Mouse (Mus musculus) erythroblast, adult 5-6 weeks (primary cell): ENCODE results near the gene Mthfd1l. TPM values are rescaled to one million over a fixed set of nuclear protein-coding genes. Genes with fewer than 3 reads are reported as not detected.

Experiments
- ATAC-seq: replicated peaks from 2 replicates; pipeline ENCODE4 v1.8.0; 2016; ENCODE audit warnings: moderate number of reproducible peaks, mild to moderate bottlenecking, moderate TSS enrichment, inconsistent platforms; ENCODE audit not compliant: poor library complexity, low FRiP score, severe bottlenecking
- total RNA-seq, 2 experiments: library from RNA; stranded (forward) in 1 of 2; stranded (reverse) in 1 of 2; fragments of 150-400 nt in 1 of 2; fragments of 200-764, 138-1000 nt in 1 of 2; gene quantifications; 2 replicates each; pipeline versions ENCODE4 v1.2.3 to v1.2.4; 2015 to 2017; ENCODE audit warnings: low replicate concordance in 2 of 2

Mthfd1l gene
- total RNA-seq, 2 experiments from 2014 or later = 9.6 to 26.9 TPM

GRCm38 (mm10) chr10:4141689-4142088 is 168.8 kb downstream of the Mthfd1l start:
- ATAC-seq = no peak

- no peak for ATAC-seq
Measured at GRCm38 (mm10) chr10:4142816-4143215, 169.9 kb downstream of the Mthfd1l start.

DNA sequence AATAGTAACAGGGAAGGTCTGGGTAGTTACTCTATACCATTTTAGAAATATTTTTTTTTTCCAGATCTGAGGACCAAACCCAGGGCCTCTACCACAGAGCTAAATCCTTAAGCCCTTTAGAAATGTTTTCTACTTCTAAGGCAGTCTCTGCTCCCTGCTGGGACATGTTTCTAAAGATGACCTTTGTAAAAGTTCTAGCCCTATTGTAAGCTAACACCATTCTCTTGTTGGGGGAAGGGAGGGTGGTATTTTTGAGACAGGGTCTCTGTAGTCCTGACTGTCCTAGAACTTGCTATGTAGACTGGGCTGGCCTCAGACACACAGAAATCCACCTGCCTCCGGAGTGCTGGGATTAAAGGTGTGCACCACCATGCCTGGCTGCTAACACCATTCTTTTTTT is 170.5 kb downstream of the Mthfd1l start:
- no peak for ATAC-seq

GRCm38 (mm10) chr10:4145080-4145807 is 172.3 kb downstream of the Mthfd1l start:
- no peak for ATAC-seq

GRCm38 (mm10) chr10:4146947-4147346 is 174.0 kb downstream of the Mthfd1l start:
- ATAC-seq = no peak

- no peak for ATAC-seq
Measured at GRCm38 (mm10) chr10:4151159-4151558, 178.2 kb downstream of the Mthfd1l start.

- no peak for ATAC-seq
Measured at GRCm38 (mm10) chr10:4151862-4152776, 179.2 kb downstream of the Mthfd1l start.

DNA sequence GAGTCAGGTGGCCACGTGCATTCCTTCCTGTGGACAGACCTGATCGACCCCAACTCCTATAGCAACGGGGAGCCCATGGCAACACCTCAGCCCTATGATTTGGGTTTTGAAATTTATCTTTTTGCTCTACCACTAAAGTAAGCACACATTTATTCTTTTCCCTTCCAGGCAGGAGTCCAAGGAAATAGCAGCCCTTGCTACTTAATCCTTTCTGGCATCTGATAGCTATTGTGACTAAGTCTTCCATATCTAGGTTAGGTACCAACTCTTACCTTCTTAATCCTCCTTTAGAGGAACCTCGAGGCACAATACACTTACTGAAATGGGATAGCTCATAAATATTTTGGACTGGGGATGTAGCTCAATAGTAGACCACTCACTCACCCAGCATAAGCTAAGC is 180.1 kb downstream of the Mthfd1l start:
- ATAC-seq = no peak

DNA sequence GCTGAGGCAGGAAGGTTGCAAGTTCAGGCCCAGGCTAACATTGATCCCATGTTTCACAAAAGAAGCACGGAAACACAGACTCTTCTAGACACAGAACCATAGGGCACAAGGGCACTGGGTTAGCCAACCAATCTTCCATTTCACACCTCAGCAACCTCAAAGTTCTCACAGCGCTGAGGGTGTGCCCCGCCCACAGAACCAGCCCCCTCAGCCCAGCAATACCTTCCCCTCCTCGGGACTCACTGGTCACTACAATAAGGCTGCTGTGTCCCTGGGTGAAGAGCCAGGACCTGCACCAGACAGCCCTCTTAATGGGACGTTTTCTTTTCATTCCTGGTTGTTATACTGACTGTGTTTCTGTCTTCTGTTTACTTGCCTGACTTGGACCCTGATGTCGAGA is 181.1 kb downstream of the Mthfd1l start:
- no peak for ATAC-seq

DNA sequence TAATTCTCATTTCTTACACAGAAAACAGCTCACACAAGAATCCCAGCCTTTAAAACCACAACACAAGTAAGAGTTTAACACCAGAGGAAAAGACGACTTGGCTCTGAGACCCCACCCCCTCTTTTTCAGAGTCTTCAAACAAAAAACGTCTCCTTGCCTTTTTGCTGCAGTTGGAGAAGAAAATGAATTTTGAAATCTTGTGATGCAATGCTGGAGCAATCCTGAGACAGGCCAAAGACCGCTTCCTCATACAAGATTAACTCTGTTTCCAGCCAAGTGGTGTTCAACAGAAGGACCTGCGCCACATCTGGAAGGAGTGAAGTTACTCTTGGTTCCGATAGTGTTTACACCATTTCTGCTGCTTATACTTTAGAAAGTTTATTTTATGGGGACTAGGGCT is 182.6 kb downstream of the Mthfd1l start:
- ATAC-seq = no peak

DNA sequence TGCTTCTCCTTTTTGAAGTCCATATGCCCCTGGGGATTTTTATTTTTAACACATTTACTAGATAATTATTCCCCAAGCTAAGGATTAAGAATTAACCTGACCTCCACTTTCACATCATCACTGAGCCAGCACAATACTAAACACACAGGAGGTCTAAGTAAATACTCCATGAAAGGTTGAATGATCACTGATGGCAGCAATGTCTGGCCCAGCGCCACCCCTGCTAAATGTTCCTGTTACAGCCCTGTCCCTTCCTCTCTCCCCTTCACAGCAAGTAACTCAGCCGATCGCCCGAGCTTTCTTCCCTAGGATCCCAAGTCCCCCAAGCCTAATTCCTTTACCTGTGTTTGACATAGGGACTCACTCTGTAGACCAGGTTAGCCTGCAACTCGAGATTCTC is 185.6 kb downstream of the Mthfd1l start:
- ATAC-seq = no peak

DNA sequence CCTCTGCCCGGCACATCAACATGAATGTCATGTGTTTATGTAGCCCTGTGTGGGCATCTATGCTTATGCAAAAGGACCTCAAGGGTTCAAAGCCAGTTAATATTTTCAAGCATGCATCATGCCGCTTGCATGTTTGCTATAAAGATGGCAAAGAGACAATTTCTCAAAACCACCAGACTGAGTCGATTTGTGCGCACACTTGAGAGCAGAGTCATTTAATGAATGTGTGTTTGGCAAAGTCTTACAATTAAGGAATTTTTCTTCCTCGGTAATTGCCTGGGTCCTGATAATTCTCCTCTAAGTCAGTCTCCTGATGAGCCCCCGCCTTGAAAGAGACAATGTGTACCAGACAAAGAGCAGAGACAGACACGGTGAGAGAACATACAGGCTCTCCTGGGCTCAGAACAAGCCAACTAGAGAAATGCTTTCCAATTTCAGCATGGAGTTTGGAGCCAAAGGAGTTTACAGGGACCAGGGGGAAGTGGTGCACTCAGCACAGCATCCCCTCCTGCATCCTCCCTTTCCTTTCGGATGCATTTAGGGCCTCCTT is 186.7 kb downstream of the Mthfd1l start:
- ATAC-seq = no peak

- ATAC-seq = no peak
Measured at GRCm38 (mm10) chr10:4160242-4160785, 187.4 kb downstream of the Mthfd1l start.

DNA sequence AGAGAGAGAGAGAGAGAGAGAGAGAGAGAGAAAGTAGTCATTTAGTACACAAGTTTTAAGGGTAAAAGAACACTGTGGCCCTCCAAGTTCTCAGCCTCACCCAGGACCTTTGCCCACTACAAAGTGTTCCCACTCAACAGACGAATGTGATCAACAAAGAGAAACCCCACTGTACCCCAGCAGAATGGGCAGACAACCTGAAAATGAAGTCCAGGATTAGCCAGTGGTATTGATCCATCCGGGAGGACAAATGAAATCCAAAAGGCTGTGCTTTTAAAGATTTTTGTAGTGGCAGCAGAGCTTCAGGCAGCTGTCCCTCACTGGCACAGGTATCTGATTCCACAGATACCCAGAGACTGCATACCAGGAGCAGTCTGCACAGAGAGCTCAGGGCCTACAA is 189.1 kb downstream of the Mthfd1l start:
- ATAC-seq = no peak

DNA sequence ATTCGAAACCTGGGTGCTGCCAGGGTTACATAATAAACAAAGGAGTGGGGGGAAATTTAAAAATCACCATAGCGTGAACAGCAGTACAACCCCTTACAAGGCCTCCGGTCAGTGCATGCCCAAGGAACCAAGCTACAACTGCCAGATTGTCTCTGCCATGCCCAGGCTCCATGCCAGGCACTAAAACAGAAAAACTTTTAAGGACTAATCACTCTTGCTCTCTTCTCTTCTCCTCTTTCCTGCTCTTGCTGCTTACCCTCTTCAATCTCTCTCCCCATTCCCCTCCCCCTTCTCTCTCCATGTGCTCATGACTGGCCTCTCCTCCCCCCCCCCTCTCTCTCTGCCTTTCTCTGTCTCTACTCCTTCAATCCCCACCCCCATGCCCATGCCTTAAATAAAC is 190.1 kb downstream of the Mthfd1l start:
- ATAC-seq = no peak

GRCm38 (mm10) chr10:4164681-4165080 is 191.8 kb downstream of the Mthfd1l start:
- no peak for ATAC-seq

GRCm38 (mm10) chr10:4168222-4168798 is 195.4 kb downstream of the Mthfd1l start:
- ATAC-seq = no peak

DNA sequence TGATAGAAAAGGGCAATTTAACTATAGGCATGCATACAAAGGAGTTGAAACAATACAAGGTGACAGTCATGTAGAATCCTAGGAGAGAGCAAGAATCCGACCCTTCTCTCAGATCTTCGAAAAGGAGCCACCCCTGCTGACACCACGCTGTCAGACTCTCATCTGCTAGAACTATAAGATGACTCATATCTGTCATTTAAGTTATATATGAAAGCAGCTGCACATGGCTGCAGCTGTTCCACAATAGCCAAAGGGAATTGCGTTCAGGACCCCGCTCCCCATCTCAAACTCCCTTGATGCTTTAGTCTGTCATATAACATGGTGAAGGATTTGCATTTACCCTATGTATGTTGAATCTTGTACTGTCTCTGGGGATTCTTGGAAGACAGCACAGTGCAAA is 201.3 kb downstream of the Mthfd1l start:
- ATAC-seq = no peak

DNA sequence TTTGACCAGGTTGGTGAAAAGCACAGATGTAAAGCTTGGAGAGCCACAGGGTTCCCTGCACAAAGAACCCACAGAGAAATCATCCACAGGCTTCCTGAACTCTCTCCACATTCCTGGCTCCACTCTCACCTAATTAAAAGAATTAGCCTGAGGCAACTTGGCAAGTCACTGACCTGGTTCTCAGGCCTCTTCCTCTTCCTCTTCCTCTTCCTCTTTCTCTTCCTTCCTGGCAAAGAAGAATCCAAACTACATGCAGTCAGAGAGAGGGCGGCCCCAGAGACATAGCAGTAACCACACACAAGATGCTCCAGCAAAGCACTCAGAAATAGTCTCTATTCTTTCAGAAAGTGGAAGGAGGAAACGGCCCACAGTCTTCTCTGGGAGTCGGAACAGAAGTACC is 201.8 kb downstream of the Mthfd1l start:
- ATAC-seq = no peak

- no peak for ATAC-seq
Measured at GRCm38 (mm10) chr10:4177285-4177684, 204.4 kb downstream of the Mthfd1l start.
